Mouse (Mus musculus): ENCODE measurements at regions not wholly inside any gene's neighbourhood (a gene's known extent, or its start where the extent isn't known, plus 50 kb on each side); places are given as distances from the start of the nearest gene placed in this dataset.

- peaks cover 4 to 7% of the 10 kb centered on the region in 2 experiments for H3K27me3 ChIP-seq (ENCODE audit: control insufficient read depth in 1 of 2, insufficient read depth in 2 of 2, low read length in 2 of 2)
- no peaks in the 10 kb centered on the region for H3K9me3 ChIP-seq (replicated peaks; ENCODE audit: insufficient read depth, low read length)
- H3K36me3 ChIP-seq (ENCODE audit: control insufficient read depth in 1 of 2, insufficient read depth in 2 of 2, low read length in 2 of 2), result no peaks in the 10 kb centered on the region
- no peaks in the 10 kb centered on the region for H3K79me2 ChIP-seq (ENCODE audit: control insufficient read depth, insufficient read depth, low read length, poor library complexity)
- no peak for TF ChIP-seq E2F4 (IDR thresholded peaks at IDR 0.05; ENCODE audit: borderline replicate concordance, low read depth, low read length)
- no peak for TF ChIP-seq ZC3H11A (IDR thresholded peaks at IDR 0.05; ENCODE audit: low read depth, low read length)
- TF ChIP-seq CTCF (IDR thresholded peaks at IDR 0.05 in 2 of 3, conservative IDR thresholded peaks at IDR 0.05 in 1 of 3; ENCODE audit: control insufficient read depth in 1 of 3, insufficient read depth in 1 of 3, low read depth in 2 of 3, low read length in 3 of 3, poor library complexity in 1 of 3, severe bottlenecking in 1 of 3), result no peak
- TF ChIP-seq JUND (IDR thresholded peaks at IDR 0.05; ENCODE audit: low read depth, low read length), result no peak
- no peak for TF ChIP-seq MAX (IDR thresholded peaks at IDR 0.05; ENCODE audit: low read length)
- H3K4me1 ChIP-seq (ENCODE audit: control insufficient read depth in 1 of 2, insufficient read depth in 2 of 2, low read length in 2 of 2), result no peaks in the 10 kb centered on the region
- H3K4me3 ChIP-seq (ENCODE audit: control insufficient read depth in 1 of 2, insufficient read depth in 1 of 2, low read depth in 2 of 2, low read length in 2 of 2), result no peak overlapping the region
- no peak for DNase-seq (ENCODE audit: low read depth, low spot score)
- no peak overlapping the region for H3K27ac ChIP-seq (ENCODE audit: control insufficient read depth, low read depth, low read length)
- H3K9ac ChIP-seq (ENCODE audit: control insufficient read depth, low read depth, low read length, poor library complexity, severe bottlenecking), result no peak overlapping the region
Observed at GRCm38 (mm10) chr13:107372666-107373065, 350.7 kb upstream of the Kif2a start.

DNA sequence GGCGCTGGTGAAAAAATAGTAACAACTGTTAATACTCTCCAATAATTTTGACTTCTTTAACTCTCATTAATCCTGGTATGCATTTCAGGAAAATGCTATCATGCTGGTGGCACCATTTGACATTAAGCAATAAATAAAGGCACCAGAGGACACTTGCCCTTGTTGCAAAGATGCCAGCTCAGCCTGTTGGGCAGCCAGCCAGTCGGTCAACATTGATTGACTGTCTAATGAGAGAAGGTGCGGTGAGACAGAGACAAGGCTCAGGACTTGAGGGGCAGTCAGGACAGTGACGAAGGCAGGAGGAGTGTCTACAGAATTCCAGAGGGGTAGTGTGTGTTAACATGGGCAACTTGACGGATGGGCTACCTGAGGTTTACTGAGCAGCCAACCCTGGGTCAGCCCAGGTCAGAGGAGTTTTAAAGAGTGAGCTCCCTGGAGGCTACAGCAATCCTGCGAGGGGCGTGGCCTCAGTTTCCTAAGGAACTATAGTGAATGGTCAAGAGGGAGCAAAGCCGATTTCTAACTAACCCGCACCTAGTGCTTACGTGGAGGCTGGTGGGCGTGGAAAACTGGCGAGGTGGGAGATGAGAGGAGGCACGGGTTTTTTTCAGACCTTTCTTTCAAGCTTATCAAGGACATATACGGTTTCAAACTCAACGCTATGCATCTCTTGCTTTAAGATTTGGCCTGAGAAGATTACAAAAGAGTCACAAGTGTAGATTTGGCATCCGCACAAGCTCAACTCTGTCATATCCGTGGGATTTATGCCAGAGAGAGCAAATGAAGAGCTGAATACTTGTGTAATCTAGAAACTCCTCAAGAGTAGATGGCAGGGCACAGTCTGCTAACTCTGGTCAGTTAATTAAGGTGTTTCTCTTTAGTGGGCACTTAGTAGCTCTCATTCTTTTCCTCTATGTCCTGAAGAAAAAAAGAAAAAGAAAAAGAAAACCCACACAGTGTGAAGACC lies 350.0 kb upstream of the Kif2a start:
- Histone ChIP-seq H3K79me2 (ENCODE audit: control insufficient read depth, insufficient read depth, low read length, poor library complexity) (no peaks in the 10 kb centered on the region), H3K27me3 (ENCODE audit: control insufficient read depth in 1 of 2, insufficient read depth in 2 of 2, low read length in 2 of 2) (peaks cover 4 to 7% of the 10 kb centered on the region in 2 experiments), H3K4me3 (ENCODE audit: control insufficient read depth in 1 of 2, insufficient read depth in 1 of 2, low read depth in 2 of 2, low read length in 2 of 2) (no peak overlapping the region), H3K9ac (ENCODE audit: control insufficient read depth, low read depth, low read length, poor library complexity, severe bottlenecking) (no peak overlapping the region), H3K36me3 (ENCODE audit: control insufficient read depth in 1 of 2, insufficient read depth in 2 of 2, low read length in 2 of 2) (no peaks in the 10 kb centered on the region), H3K9me3 (replicated peaks; ENCODE audit: insufficient read depth, low read length) (no peaks in the 10 kb centered on the region), H3K4me1 (ENCODE audit: control insufficient read depth in 1 of 2, insufficient read depth in 2 of 2, low read length in 2 of 2) (no peaks in the 10 kb centered on the region), H3K27ac (ENCODE audit: control insufficient read depth, low read depth, low read length) (no peak overlapping the region)
- TF ChIP-seq SMC3 (IDR thresholded peaks at IDR 0.05; ENCODE audit: low read depth, low read length) (no peak), ETS1 (IDR thresholded peaks at IDR 0.05; ENCODE audit: low read depth, low read length) (no peak), TBP (IDR thresholded peaks at IDR 0.05; ENCODE audit: low read depth, low read length) (no peak), CHD2 (IDR thresholded peaks at IDR 0.05; ENCODE audit: low read length) (no peak), SIN3A (IDR thresholded peaks at IDR 0.05; ENCODE audit: low read length) (no peak), ELF1 (IDR thresholded peaks at IDR 0.05; ENCODE audit: low read depth, low read length) (no peak), GABPA (IDR thresholded peaks at IDR 0.05; ENCODE audit: low read depth, low read length) (no peak), USF1 (IDR thresholded peaks at IDR 0.05; ENCODE audit: low read depth, low read length) (no peak)
- DNase-seq (ENCODE audit: low read depth, low spot score), result no peak

DNA sequence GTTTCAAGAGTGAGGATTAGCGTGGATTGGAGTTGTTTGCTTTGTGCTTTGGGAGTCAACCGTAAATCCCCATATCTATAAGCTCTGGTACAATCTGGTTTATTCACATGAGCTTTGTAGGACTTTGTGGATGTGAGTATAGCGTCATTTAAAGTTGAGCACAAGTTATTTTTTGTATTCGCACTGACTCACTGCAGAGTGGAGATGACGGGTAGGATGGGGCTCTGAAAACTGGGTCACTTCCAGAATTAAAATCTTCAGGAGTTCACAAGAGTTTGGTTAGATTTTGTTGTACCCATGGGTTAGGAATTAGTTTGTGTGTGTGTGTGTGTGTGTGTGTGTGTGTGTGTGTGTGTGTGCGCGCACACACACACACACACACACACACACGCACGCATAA lies 345.7 kb upstream of the Kif2a start:
- H3K4me1 ChIP-seq (ENCODE audit: control insufficient read depth in 1 of 2, insufficient read depth in 2 of 2, low read length in 2 of 2), result no peaks in the 10 kb centered on the region
- H3K9me3 ChIP-seq (replicated peaks; ENCODE audit: insufficient read depth, low read length), result no peaks in the 10 kb centered on the region
- no peak overlapping the region for H3K27ac ChIP-seq (ENCODE audit: control insufficient read depth, low read depth, low read length)
- H3K79me2 ChIP-seq (ENCODE audit: control insufficient read depth, insufficient read depth, low read length, poor library complexity), result no peaks in the 10 kb centered on the region
- H3K36me3 ChIP-seq (ENCODE audit: control insufficient read depth in 1 of 2, insufficient read depth in 2 of 2, low read length in 2 of 2), result no peaks in the 10 kb centered on the region
- H3K27me3 ChIP-seq (ENCODE audit: control insufficient read depth in 1 of 2, insufficient read depth in 2 of 2, low read length in 2 of 2), result peaks cover 0 to 5% of the 10 kb centered on the region in 2 experiments; a peak in 2 of 4 replicates
- TF ChIP-seq ZNF384 (IDR thresholded peaks at IDR 0.05; ENCODE audit: low read depth, low read length) (no peak), MYB (IDR thresholded peaks at IDR 0.05; ENCODE audit: low read depth, low read length) (no peak), RCOR1 (IDR thresholded peaks at IDR 0.05; ENCODE audit: low read depth, low read length) (no peak), TBP (IDR thresholded peaks at IDR 0.05; ENCODE audit: low read depth, low read length) (no peak), MAZ (IDR thresholded peaks at IDR 0.05; ENCODE audit: low read depth, low read length) (no peak), EP300 (IDR thresholded peaks at IDR 0.05; ENCODE audit: low read depth in 1 of 2, low read length in 2 of 2) (no peak), MYC (IDR thresholded peaks at IDR 0.05; ENCODE audit: low read depth, low read length) (no peak), JUND (IDR thresholded peaks at IDR 0.05; ENCODE audit: low read depth, low read length) (no peak), ELF1 (IDR thresholded peaks at IDR 0.05; ENCODE audit: low read depth, low read length) (no peak), ZC3H11A (IDR thresholded peaks at IDR 0.05; ENCODE audit: low read depth, low read length) (no peak), POLR2AphosphoS2 (IDR thresholded peaks at IDR 0.05; ENCODE audit: low read length) (no peak), MAX (IDR thresholded peaks at IDR 0.05; ENCODE audit: low read length) (no peak), ETS1 (IDR thresholded peaks at IDR 0.05; ENCODE audit: low read depth, low read length) (no peak), CHD1 (IDR thresholded peaks at IDR 0.05; ENCODE audit: low read depth, low read length) (no peak), HCFC1 (IDR thresholded peaks at IDR 0.05; ENCODE audit: low read depth, low read length) (no peak), MXI1 (IDR thresholded peaks at IDR 0.05; ENCODE audit: low read depth, low read length) (no peak), GATA1 (IDR thresholded peaks at IDR 0.05; ENCODE audit: low read depth, low read length) (no peak)
- DNase-seq (ENCODE audit: low read depth, low spot score), result no peak
- H3K4me3 ChIP-seq (ENCODE audit: control insufficient read depth in 1 of 2, insufficient read depth in 1 of 2, low read depth in 2 of 2, low read length in 2 of 2), result no peak overlapping the region
- H3K9ac ChIP-seq (ENCODE audit: control insufficient read depth, low read depth, low read length, poor library complexity, severe bottlenecking), result no peak overlapping the region
